Mouse (Mus musculus) MEL (cell line): Measurements from ENCODE around the gene Rhox2a. TPM values are rescaled to one million over a fixed set of nuclear protein-coding genes. Genes with fewer than 3 reads are reported as not detected.
"Not testable (repeated sequence)": the region's sequence is repeated elsewhere in the genome, so short reads cannot be mapped to it uniquely, and the experiment has no call there.

Source experiments
- DNase-seq: peaks from one replicate; pipeline ENCODE4 v3.0.0; 2011; ENCODE audit warnings: low read depth, low spot score
- H3K27ac ChIP-seq: 2 replicates; pipeline ENCODE4 v1.5.1; 2012; ENCODE audit warnings: low read depth, mild to moderate bottlenecking, control low read depth, low read length, moderate library complexity; ENCODE audit not compliant: control insufficient read depth
- H3K27me3 ChIP-seq, 2 experiments: fragments of 150-350 bp in 1 of 2; sonication (generic) in 1 of 2; 2 replicates each; pipeline ENCODE4 v1.6.1; 2012; ENCODE audit warnings: low read length in 2 of 2, mild to moderate bottlenecking in 2 of 2, improper control_type of control experiment in 1 of 2, moderate library complexity in 1 of 2; ENCODE audit not compliant: insufficient read depth in 2 of 2, control insufficient read depth in 1 of 2
- H3K36me3 ChIP-seq, 2 experiments: 2 replicates each; pipeline ENCODE4 v1.6.1; 2012 to 2014; ENCODE audit warnings: low read length in 2 of 2, improper control_type of control experiment in 1 of 2, inconsistent platforms in 1 of 2, mild to moderate bottlenecking in 1 of 2; ENCODE audit not compliant: insufficient read depth in 2 of 2, control insufficient read depth in 1 of 2
- H3K4me1 ChIP-seq, 2 experiments: fragments of 150-350 bp in 1 of 2; sonication (generic) in 1 of 2; 2 replicates each; pipeline ENCODE4 v1.6.1; 2012; ENCODE audit warnings: low read length in 2 of 2, improper control_type of control experiment in 1 of 2, mild to moderate bottlenecking in 1 of 2; ENCODE audit not compliant: insufficient read depth in 2 of 2, control insufficient read depth in 1 of 2
- H3K4me3 ChIP-seq, 2 experiments: fragments of 150-350 bp in 1 of 2; sonication (generic) in 1 of 2; 2 replicates each; pipeline ENCODE4 v1.5.1; 2012; ENCODE audit warnings: low read depth in 2 of 2, low read length in 2 of 2, mild to moderate bottlenecking in 2 of 2, moderate library complexity in 2 of 2, control low read depth in 1 of 2, improper control_type of control experiment in 1 of 2; ENCODE audit not compliant: control insufficient read depth in 1 of 2, insufficient read depth in 1 of 2
- H3K79me2 ChIP-seq: 2 replicates; pipeline ENCODE4 v1.6.1; 2012; ENCODE audit warnings: mild to moderate bottlenecking, low read length, moderate library complexity; ENCODE audit not compliant: control insufficient read depth, poor library complexity, insufficient read depth
- H3K9ac ChIP-seq: 2 replicates; pipeline ENCODE4 v1.6.1; 2012; ENCODE audit warnings: low read depth, mild to moderate bottlenecking, control low read depth, low read length, moderate library complexity; ENCODE audit not compliant: control insufficient read depth, poor library complexity, severe bottlenecking
- H3K9me3 ChIP-seq: fragments of 150-350 bp; sonication (generic); replicated peaks from 2 replicates; pipeline ENCODE4 v1.6.1; 2012; ENCODE audit warnings: mild to moderate bottlenecking, low read length, improper control_type of control experiment, moderate library complexity; ENCODE audit not compliant: insufficient read depth
- CHD2 ChIP-seq: IDR thresholded peaks from 2 replicates; pipeline ENCODE4 v1.6.1; 2011; ENCODE audit warnings: low read length, improper control_type of control experiment
- E2F4 ChIP-seq: IDR thresholded peaks from 2 replicates; pipeline ENCODE4 v1.6.1; 2011; ENCODE audit warnings: low read depth, low read length, improper control_type of control experiment, borderline replicate concordance
- ELF1 ChIP-seq: IDR thresholded peaks from 2 replicates; pipeline ENCODE4 v1.6.1; 2014; ENCODE audit warnings: low read depth, mild to moderate bottlenecking, inconsistent platforms, low read length, improper control_type of control experiment, moderate library complexity
- EP300 ChIP-seq, 2 experiments: IDR thresholded peaks; 2 replicates each; pipeline ENCODE4 v1.6.1; 2011; ENCODE audit warnings: improper control_type of control experiment in 2 of 2, low read length in 2 of 2, low read depth in 1 of 2, mild to moderate bottlenecking in 1 of 2
- ETS1 ChIP-seq: IDR thresholded peaks from 2 replicates; pipeline ENCODE4 v1.6.1; 2012; ENCODE audit warnings: low read depth, mild to moderate bottlenecking, inconsistent platforms, low read length, improper control_type of control experiment, moderate library complexity
- MEF2A ChIP-seq: IDR thresholded peaks from 2 replicates; pipeline ENCODE4 v1.6.1; 2014; ENCODE audit warnings: low read depth, mild to moderate bottlenecking, inconsistent platforms, low read length, improper control_type of control experiment; ENCODE audit not compliant: poor library complexity, insufficient replicate concordance, severe bottlenecking; ENCODE audit errors: extremely low read depth
- MXI1 ChIP-seq: IDR thresholded peaks from 2 replicates; pipeline ENCODE4 v1.6.1; 2011; ENCODE audit warnings: mild to moderate bottlenecking, low read depth, low read length, improper control_type of control experiment
- MYC ChIP-seq: IDR thresholded peaks from 2 replicates; pipeline ENCODE4 v1.6.1; 2011; ENCODE audit warnings: low read depth, mild to moderate bottlenecking, low read length, improper control_type of control experiment, moderate library complexity
- NELFE ChIP-seq: IDR thresholded peaks from 2 replicates; pipeline ENCODE4 v1.6.1; 2011; ENCODE audit warnings: low read depth, low read length, improper control_type of control experiment
- POLR2A ChIP-seq, 2 experiments: IDR thresholded peaks; 2 replicates each; pipeline ENCODE4 v1.6.1; 2011 to 2012; ENCODE audit warnings: low read length in 2 of 2, mild to moderate bottlenecking in 2 of 2, control low read depth in 1 of 2, improper control_type of control experiment in 1 of 2, low read depth in 1 of 2, moderate library complexity in 1 of 2; ENCODE audit not compliant: control insufficient read depth in 1 of 2, insufficient read depth in 1 of 2, poor library complexity in 1 of 2
- POLR2AphosphoS2 ChIP-seq: IDR thresholded peaks from 2 replicates; pipeline ENCODE4 v1.6.1; 2011; ENCODE audit warnings: low read length, improper control_type of control experiment
- ZMIZ1 ChIP-seq: IDR thresholded peaks from 2 replicates; pipeline ENCODE4 v1.6.1; 2012; ENCODE audit warnings: low read depth, mild to moderate bottlenecking, inconsistent platforms, low read length, improper control_type of control experiment, moderate library complexity
- polyA plus RNA-seq, 2 experiments: library from polyadenylated mRNA; stranded (reverse) in 1 of 2; unstranded in 1 of 2; fragments of >175 nt in 1 of 2; fragments of >200 nt in 1 of 2; gene quantifications; 2 replicates each; pipeline versions ENCODE4 v1.2.1 to v1.2.4; 2012; ENCODE audit warnings: low replicate concordance in 2 of 2, low read depth in 1 of 2; ENCODE audit not compliant: insufficient read length in 2 of 2, insufficient read depth in 1 of 2, missing spikeins in 1 of 2
- total RNA-seq: library from RNA; depleted of rRNA; stranded (reverse); fragments of 300-350 nt; gene quantifications from 2 replicates; pipeline ENCODE4 v1.2.3, GENCODE M21; 2012; rRNA removed

Rhox2a gene
- total RNA-seq (not detected in 2 replicates), polyA plus RNA-seq (not detected)

- not testable (repeated sequence) for H3K9me3 ChIP-seq, H3K4me3 ChIP-seq, H3K4me1 ChIP-seq, H3K27me3 ChIP-seq, H3K27ac ChIP-seq, H3K9ac ChIP-seq, H3K79me2 ChIP-seq, DNase-seq, H3K36me3 ChIP-seq
Observed at GRCm38 (mm10) chrX:37244676-37245075, at the start of gene Rhox2a. Gene Rhox2a (plus strand): TSS chrX:37244976.

DNA sequence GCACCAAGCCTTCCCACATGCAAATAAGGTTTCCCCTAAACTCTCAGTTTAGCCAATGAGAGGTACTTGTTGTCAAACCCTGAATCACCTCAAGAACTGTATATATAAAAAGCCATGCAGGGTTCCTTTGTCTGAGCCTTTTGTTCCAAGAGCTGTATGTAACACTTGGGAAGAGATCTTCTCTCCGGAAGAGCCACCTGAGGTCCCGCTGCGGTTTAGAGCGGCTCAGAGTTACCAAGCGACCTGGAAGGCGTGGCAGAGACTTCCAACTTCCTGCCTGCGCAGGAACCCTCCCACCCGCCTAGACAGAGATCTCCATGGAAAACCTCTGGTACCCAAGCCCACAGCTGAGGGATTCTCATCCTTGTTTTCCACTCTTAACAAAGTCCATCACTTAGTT lies 46.1 kb upstream of the Rhox2a start:
- no peaks in the 10 kb centered on the region for H3K79me2 ChIP-seq
- H3K27me3 ChIP-seq: no peaks in the 10 kb centered on the region
- no peak overlapping the region for H3K27ac ChIP-seq
- no peak for DNase-seq
- H3K9me3 ChIP-seq: no peaks in the 10 kb centered on the region
- H3K36me3 ChIP-seq: no peaks in the 10 kb centered on the region
- no peaks in the 10 kb centered on the region for H3K4me1 ChIP-seq
- no peak overlapping the region for H3K4me3 ChIP-seq
- no peak overlapping the region for H3K9ac ChIP-seq
- TF ChIP-seq E2F4: no peak
- TF ChIP-seq CHD2: no peak
- TF ChIP-seq MEF2A: no peak
- no peak for TF ChIP-seq ETS1
- TF ChIP-seq NELFE: no peak
- TF ChIP-seq MXI1: no peak
- no peak for TF ChIP-seq ELF1
- TF ChIP-seq ZMIZ1: no peak

- H3K4me3 ChIP-seq: no peak within 1 kb of the TSS
- no peak within 1 kb of the TSS for H3K9ac ChIP-seq
- TF ChIP-seq MYC (no peak), POLR2AphosphoS2 (no peak), POLR2A (IDR thresholded peaks at IDR 0.05; ENCODE audit: control insufficient read depth in 1 of 2, insufficient read depth in 1 of 2, low read depth in 1 of 2, low read length in 2 of 2, poor library complexity in 1 of 2) (no peak), ZMIZ1 (no peak), EP300 (IDR thresholded peaks at IDR 0.05; ENCODE audit: low read depth in 1 of 2, low read length in 2 of 2) (no peak)
- TF ChIP-seq, all 39 proteins: peak for 0
- no peaks in the 10 kb centered on the region for H3K9me3 ChIP-seq
- H3K36me3 ChIP-seq: no peaks in the 10 kb centered on the region
- H3K4me1 ChIP-seq: no peaks in the 10 kb centered on the region
- H3K79me2 ChIP-seq: no peaks in the 10 kb centered on the region
- no peaks in the 10 kb centered on the region for H3K27me3 ChIP-seq
- H3K27ac ChIP-seq: no peak within 1 kb of the TSS
- DNase-seq: no peak
Observed at GRCm38 (mm10) chrX:37210941-37211340, 33.8 kb upstream of the Rhox2a start, which contains the start of gene Gm9. Gene Gm9 (minus strand): TSS chrX:37211041.

DNA sequence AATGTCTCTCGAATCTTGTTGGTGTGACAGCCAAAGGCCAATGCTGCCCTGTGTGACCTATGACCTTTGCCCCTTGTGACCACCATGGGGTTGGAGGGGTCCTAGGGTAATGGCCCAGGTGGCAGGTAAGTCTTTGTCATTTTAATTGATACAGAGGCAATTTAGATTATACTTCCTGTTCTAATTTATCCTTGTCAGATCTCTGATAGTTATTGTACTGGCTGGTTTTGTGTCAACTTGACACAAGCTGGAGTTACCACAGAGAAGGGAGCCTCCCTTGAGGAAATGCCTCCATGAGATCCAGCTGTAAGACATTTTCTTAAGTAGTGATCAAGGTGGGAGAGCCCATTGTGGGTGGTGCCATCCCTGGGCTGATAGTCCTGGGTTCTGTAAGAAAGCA lies 22.6 kb upstream of the Rhox2a start, which contains the start of gene Rhox1:
Rhox1 (minus strand) TSS at position 101 of the 400 bp plus-strand sequence.
- not testable (repeated sequence) for H3K9ac ChIP-seq, H3K27me3 ChIP-seq, DNase-seq, H3K27ac ChIP-seq, H3K4me3 ChIP-seq, H3K79me2 ChIP-seq, H3K36me3 ChIP-seq, H3K9me3 ChIP-seq, H3K4me1 ChIP-seq

- not testable (repeated sequence) for H3K9ac ChIP-seq, H3K9me3 ChIP-seq, H3K27me3 ChIP-seq, H3K4me3 ChIP-seq, H3K36me3 ChIP-seq, H3K4me1 ChIP-seq, H3K27ac ChIP-seq, DNase-seq, H3K79me2 ChIP-seq
Observed at GRCm38 (mm10) chrX:37249619-37250018, 4.8 kb downstream of the Rhox2a start, which contains the start of gene Rhox3a. Gene Rhox3a (plus strand): TSS chrX:37249919.
